Mouse (Mus musculus) heart, embryonic 15.5 days (tissue): ENCODE measurements around the gene 2210011C24Rik. TPM values are rescaled to one million over a fixed set of nuclear protein-coding genes. Genes with fewer than 3 reads are reported as not detected.
A peak's percentile ranks its signal among the peaks of the same experiment; 100 is the strongest.

Source experiments
- ATAC-seq: fragments of 200-750 bp; cut with Nextera tagmentation; replicated peaks from 2 replicates; pipeline ENCODE4 v1.8.0; 2017; ENCODE audit warnings: low read depth, moderate TSS enrichment; ENCODE audit not compliant: insufficient number of reproducible peaks, insufficient read depth, low FRiP score
- H3K27ac ChIP-seq: fragments of 300-500 bp; sonication (generic); 2 replicates; pipeline ENCODE4 v1.5.1; 2015; ENCODE audit warnings: mild to moderate bottlenecking, inconsistent platforms
- H3K27me3 ChIP-seq: fragments of 300-500 bp; sonication (generic); 2 replicates; pipeline ENCODE4 v1.6.1; 2015; ENCODE audit warnings: inconsistent platforms
- H3K36me3 ChIP-seq: fragments of 300-500 bp; sonication (generic); 2 replicates; pipeline ENCODE4 v1.6.1; 2015; ENCODE audit warnings: mild to moderate bottlenecking, inconsistent platforms
- H3K4me1 ChIP-seq: fragments of 300-500 bp; sonication (generic); replicated peaks from 2 replicates; pipeline ENCODE4 v1.6.1; 2015; ENCODE audit warnings: inconsistent platforms
- H3K4me2 ChIP-seq: fragments of 300-500 bp; sonication (generic); 2 replicates; pipeline ENCODE4 v1.6.1; 2015; ENCODE audit warnings: inconsistent platforms, mild to moderate bottlenecking, moderate library complexity
- H3K4me3 ChIP-seq: fragments of 300-500 bp; sonication (generic); 2 replicates; pipeline ENCODE4 v1.5.1; 2015; ENCODE audit warnings: mild to moderate bottlenecking, inconsistent platforms
- H3K9ac ChIP-seq: fragments of 300-500 bp; sonication (generic); 2 replicates; pipeline ENCODE4 v1.6.1; 2015; ENCODE audit warnings: mild to moderate bottlenecking, inconsistent platforms
- H3K9me3 ChIP-seq: fragments of 300-500 bp; sonication (generic); replicated peaks from 2 replicates; pipeline ENCODE4 v1.6.1; 2016; ENCODE audit warnings: inconsistent platforms
- WGBS: fragments of 180-500 bp; shearing (Covaris S2); methylation state at CpG from one replicate; pipeline ENCODE4 v1.1.7; 2015; ENCODE audit warnings: mixed read lengths; 5-methylcytosine and 5-hydroxymethylcytosine counted together
- polyA plus RNA-seq: library from polyadenylated mRNA; unstranded; fragments of >200 nt; fragmentation: Nextera tagmentation; extraction: Ambion mirVana; gene quantifications from 2 replicates; pipeline ENCODE4 v1.2.1, GENCODE M21; 2015

2210011C24Rik gene
- 0.31 and 0.57 TPM in 2 replicates for polyA plus RNA-seq

DNA sequence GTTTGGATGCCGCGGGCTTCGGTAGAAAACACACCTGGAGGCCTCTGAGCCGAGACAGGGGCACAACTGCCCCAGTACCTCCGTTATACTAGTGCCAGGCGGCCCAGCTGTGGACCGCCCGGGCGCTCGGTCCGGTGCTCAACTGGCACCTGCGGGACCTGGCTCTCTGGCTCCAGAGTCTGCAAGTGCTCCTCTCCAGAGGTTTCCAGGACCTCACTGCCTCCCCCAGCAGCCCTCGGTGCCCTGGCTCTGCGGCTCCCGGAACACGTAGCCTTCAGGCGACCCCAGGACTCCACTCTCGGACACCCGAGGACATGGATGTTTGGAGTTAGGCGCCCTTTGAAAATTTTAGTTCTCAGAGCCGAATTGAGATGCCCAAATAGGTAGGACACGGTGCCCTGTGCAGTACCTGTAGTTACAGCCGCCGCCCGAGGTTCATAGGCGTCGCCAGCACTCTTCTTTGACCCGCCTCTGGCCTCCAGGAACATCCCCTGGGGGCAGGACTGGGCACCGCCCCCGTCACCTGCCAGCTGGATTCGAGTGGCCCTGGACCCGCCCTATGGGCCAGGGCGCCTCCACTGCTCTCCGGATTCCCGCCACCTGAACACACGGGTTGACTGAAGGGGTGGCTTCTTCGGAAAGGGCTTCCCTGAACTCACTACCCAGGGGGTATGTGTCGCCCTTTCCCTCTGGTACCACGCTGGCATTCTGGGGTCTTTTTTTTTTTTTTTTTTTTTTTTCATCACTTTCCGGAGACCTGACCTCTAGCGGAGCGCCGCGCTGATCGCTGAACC, at the start of gene 2210011C24Rik:
2210011C24Rik (minus strand) TSS at position 467 of the 794 bp plus-strand sequence.
- WGBS, result 1% methylated on average over 45 of the region's 45 CpGs
- Histone ChIP-seq H3K9ac (peak within 1 kb of the TSS; percentile 61), H3K36me3 (no peaks in the 10 kb centered on the region), H3K27me3 (peaks cover 40% of the 10 kb centered on the region), H3K4me1 (peaks cover 28% of the 10 kb centered on the region), H3K4me2 (peak within 1 kb of the TSS; percentile 100), H3K9me3 (no peaks in the 10 kb centered on the region), H3K4me3 (peak within 1 kb of the TSS; percentile 62), H3K27ac (no peak within 1 kb of the TSS)
- ATAC-seq, result no peak

DNA sequence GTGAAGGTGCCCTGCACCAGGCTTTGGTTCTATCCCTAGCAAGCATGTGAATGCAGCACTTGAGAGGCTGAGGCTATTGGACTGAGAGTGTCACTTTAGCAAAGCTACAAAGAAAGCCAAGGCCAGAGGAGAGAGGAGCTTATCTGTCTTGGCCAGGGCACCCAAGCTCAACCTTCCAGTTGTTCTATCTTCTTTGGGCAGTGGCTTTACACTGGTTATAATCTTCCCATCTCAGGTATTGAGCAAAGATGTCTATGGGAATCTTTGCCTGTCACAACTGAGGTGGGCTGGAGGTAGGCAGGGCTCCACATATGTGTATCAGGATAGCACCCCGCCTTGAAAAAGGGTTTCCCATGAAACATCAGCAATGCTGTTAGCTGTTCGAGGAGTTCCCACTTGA, 48.3 kb upstream of the 2210011C24Rik start:
- 80% methylated on average over 2 of the region's 2 CpGs for WGBS
- no peaks in the 10 kb centered on the region for H3K36me3 ChIP-seq
- H3K4me3 ChIP-seq, result no peak overlapping the region
- H3K9me3 ChIP-seq, result no peaks in the 10 kb centered on the region
- no peak overlapping the region for H3K27ac ChIP-seq
- no peaks in the 10 kb centered on the region for H3K4me1 ChIP-seq
- no peak overlapping the region for H3K9ac ChIP-seq
- H3K27me3 ChIP-seq, result 0 out of 2 replicates have a peak, but pooled peaks cover 3% of the 10 kb centered on the region
- H3K4me2 ChIP-seq, result no peak overlapping the region
- ATAC-seq, result no peak

DNA sequence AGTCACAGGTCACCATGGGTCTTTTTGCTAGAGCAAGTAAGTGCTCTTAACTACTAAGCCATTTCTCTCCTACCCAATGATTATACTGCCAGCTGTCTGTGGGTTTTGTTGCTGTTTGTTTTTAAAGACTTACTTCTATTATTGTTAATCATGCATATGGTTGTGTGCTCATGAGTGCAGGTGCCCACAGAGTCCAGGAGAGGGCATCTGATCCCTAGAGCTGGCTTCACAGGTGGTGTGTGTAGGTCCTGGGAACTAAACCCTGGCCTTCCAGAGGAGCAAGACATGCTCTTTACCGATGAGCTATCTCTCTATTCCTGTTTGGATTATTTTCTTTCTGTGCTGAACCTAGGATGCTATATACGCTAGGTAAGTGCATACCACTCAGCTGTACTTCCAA, 47.3 kb upstream of the 2210011C24Rik start:
- no peaks in the 10 kb centered on the region for H3K9me3 ChIP-seq
- no peaks in the 10 kb centered on the region for H3K36me3 ChIP-seq
- WGBS, result 89% methylated on average over 2 of the region's 2 CpGs
- H3K27me3 ChIP-seq, result 0 out of 2 replicates have a peak, but pooled peaks cover 3% of the 10 kb centered on the region
- H3K9ac ChIP-seq, result no peak overlapping the region
- no peak overlapping the region for H3K4me3 ChIP-seq
- no peak overlapping the region for H3K27ac ChIP-seq
- ATAC-seq, result no peak
- H3K4me1 ChIP-seq, result no peaks in the 10 kb centered on the region
- no peak overlapping the region for H3K4me2 ChIP-seq

DNA sequence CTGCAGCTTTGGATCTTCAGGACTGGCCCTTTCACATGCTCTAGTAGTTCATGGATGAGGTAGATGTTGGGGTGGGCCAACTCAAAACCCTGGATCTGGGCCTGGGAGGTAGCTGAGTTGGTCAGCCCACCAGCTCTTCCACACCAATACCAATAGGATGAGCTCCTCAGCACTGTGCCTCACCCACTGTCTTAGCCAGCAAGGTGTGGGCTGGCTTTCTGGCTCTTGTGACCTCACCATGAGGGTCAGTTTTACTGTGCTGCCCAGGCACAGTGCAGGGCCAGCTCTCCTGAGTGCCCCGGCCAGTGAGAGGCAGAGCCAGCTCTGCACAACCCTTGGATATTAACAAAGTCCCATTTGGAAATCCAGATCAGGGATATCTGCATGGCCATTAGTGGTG, 45.9 kb upstream of the 2210011C24Rik start:
- no peaks in the 10 kb centered on the region for H3K36me3 ChIP-seq
- H3K9ac ChIP-seq, result no peak overlapping the region
- no peak overlapping the region for H3K27ac ChIP-seq
- no peak for ATAC-seq
- no peaks in the 10 kb centered on the region for H3K9me3 ChIP-seq
- 84% methylated on average over 1 of the region's 1 CpGs for WGBS
- H3K27me3 ChIP-seq, result 0 out of 2 replicates have a peak, but pooled peaks cover 3% of the 10 kb centered on the region
- H3K4me1 ChIP-seq, result peaks cover 1% of the 10 kb centered on the region
- H3K4me2 ChIP-seq, result no peak overlapping the region
- H3K4me3 ChIP-seq, result no peak overlapping the region

DNA sequence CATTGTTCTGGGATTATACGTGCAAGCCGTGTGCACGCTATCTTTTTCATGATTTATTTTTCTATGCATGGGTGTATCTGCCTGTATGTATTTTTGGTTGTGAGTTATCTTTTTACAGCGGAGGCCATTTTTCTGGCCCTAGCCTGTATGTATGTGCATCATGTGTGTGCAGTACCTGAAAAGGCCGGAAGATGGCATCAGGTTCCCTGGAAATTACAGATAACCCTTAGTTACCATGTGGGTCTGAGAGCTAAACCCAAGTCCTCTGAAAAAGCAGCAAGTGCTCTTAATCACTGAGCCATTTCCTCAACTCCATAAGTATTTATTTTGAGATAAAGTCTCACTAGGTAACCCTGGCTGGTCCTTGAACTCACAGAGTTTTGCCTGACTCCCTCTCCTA, 41.3 kb upstream of the 2210011C24Rik start:
- H3K27ac ChIP-seq, result peak overlapping the region; percentile 36; the same call in 1 of the 2 replicates
- WGBS, result 86% methylated on average over 5 of the region's 5 CpGs

DNA sequence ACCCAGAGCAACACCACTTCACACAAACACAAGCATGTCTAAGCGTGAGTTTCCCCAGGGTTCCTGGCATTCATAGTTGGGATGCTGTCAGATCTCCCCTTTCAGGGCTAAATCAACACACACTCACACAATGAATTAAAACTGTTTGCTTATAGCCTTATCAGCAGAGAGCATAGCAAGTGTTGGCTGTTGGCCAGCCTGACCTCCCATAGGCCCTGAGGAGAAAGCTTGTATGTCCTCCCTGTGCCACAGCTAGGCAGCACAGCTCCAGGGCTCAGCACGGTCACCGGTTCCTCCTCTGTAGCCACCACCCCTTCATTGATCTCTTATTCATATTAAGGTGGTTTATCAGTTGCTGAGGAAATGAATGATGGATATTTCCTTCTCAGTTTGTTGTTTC, 40.8 kb upstream of the 2210011C24Rik start:
- Histone ChIP-seq H3K4me3 (no peak overlapping the region), H3K9ac (no peak overlapping the region), H3K36me3 (no peaks in the 10 kb centered on the region), H3K4me2 (no peak overlapping the region), H3K4me1 (peaks cover 8% of the 10 kb centered on the region), H3K9me3 (no peaks in the 10 kb centered on the region), H3K27me3 (0 out of 2 replicates have a peak, but pooled peaks cover 3% of the 10 kb centered on the region), H3K27ac (peak overlapping the region; percentile 36)
- 16% methylated on average over 3 of the region's 3 CpGs for WGBS
- peak; percentile 83 for ATAC-seq

More for the DNA sequence above, 41.3 kb upstream of the 2210011C24Rik start:
- no peaks in the 10 kb centered on the region for H3K9me3 ChIP-seq
- H3K4me3 ChIP-seq, result no peak overlapping the region
- peaks cover 8% of the 10 kb centered on the region for H3K4me1 ChIP-seq
- H3K9ac ChIP-seq, result no peak overlapping the region
- 0 out of 2 replicates have a peak, but pooled peaks cover 3% of the 10 kb centered on the region for H3K27me3 ChIP-seq
- no peak for ATAC-seq
- H3K4me2 ChIP-seq, result no peak overlapping the region
- no peaks in the 10 kb centered on the region for H3K36me3 ChIP-seq

DNA sequence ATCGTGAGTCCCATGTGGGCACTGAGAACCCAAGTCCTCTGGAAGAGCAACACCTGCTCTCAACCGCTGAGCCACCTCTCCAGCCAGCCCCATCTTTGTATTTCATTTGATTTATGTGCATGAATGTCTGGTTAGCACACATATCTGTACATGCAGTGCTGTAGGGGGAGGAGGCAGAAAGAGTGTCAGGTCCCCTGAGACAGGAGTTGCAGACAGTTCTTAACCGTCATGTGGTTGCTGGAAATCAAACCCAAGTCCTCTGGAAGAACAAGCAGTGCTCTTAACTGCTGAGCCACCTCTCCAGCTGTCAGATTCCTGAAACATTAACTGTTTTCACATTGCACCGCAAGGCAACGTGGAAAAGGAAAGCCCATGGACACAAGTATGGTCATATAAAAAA, 36.2 kb upstream of the 2210011C24Rik start:
- Histone ChIP-seq H3K36me3 (no peaks in the 10 kb centered on the region), H3K9me3 (no peaks in the 10 kb centered on the region), H3K4me3 (no peak overlapping the region), H3K4me2 (no peak overlapping the region), H3K4me1 (peaks cover 14% of the 10 kb centered on the region), H3K9ac (no peak overlapping the region), H3K27ac (no peak overlapping the region), H3K27me3 (peaks cover 28% of the 10 kb centered on the region)
- WGBS, result 65% methylated on average over 5 of the region's 5 CpGs
- no peak for ATAC-seq

DNA sequence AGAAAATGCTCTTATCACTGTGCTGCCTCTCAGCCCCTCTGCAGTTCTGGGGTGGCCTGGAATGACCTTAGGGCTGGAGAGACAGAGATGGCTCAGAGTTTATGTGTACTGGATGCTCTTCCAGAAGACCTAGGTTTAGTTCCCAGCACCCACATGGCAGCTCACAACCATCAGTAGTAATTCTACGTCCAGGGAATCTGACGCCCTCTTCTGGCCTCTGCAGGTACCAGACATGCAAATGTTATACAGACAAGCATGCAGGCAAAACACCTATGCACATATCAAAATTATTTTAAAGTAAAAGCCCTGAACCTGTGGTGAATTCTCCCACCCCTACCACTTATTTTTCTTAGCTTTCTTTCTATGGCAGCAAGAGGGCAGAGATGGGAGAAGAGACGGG, 34.5 kb upstream of the 2210011C24Rik start:
- no peak overlapping the region for H3K4me3 ChIP-seq
- no peak overlapping the region for H3K4me2 ChIP-seq
- H3K36me3 ChIP-seq, result no peaks in the 10 kb centered on the region
- peaks cover 35% of the 10 kb centered on the region for H3K27me3 ChIP-seq
- ATAC-seq, result no peak
- no peak overlapping the region for H3K27ac ChIP-seq
- WGBS, result 73% methylated on average over 3 of the region's 3 CpGs
- peaks cover 17% of the 10 kb centered on the region for H3K4me1 ChIP-seq
- no peak overlapping the region for H3K9ac ChIP-seq
- no peaks in the 10 kb centered on the region for H3K9me3 ChIP-seq

DNA sequence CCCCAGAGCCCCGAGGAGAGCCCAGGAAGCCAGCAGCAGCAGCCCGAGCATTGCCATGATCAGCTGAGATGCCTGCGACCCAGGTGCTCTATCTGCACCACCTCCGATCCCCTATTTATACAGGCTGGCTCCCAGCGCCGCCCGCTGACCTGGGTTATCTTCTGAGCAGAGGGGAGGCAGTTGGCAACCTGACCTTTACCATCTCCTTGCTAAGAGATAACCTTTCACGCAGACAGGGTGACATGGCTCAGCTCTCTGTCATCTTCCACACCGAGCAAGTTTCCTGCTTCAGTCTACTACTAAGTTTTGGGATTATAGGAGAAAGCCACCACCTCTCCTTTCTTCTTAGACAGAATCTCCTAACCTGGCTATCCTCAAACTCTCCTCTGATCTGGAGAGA, 32.9 kb upstream of the 2210011C24Rik start, which contains the start of gene Rln3:
Rln3 (minus strand) TSS at position 101 of the 400 bp plus-strand sequence.
- Histone ChIP-seq H3K4me2 (peak within 1 kb of the TSS; percentile 35), H3K27ac (no peak within 1 kb of the TSS), H3K9me3 (no peaks in the 10 kb centered on the region), H3K27me3 (peaks cover 35% of the 10 kb centered on the region), H3K9ac (no peak within 1 kb of the TSS), H3K36me3 (no peaks in the 10 kb centered on the region), H3K4me1 (peaks cover 17% of the 10 kb centered on the region), H3K4me3 (peak within 1 kb of the TSS; percentile 4; the same call in 1 of the 2 replicates)
- ATAC-seq, result no peak
- 6% methylated on average over 9 of the region's 9 CpGs for WGBS

DNA sequence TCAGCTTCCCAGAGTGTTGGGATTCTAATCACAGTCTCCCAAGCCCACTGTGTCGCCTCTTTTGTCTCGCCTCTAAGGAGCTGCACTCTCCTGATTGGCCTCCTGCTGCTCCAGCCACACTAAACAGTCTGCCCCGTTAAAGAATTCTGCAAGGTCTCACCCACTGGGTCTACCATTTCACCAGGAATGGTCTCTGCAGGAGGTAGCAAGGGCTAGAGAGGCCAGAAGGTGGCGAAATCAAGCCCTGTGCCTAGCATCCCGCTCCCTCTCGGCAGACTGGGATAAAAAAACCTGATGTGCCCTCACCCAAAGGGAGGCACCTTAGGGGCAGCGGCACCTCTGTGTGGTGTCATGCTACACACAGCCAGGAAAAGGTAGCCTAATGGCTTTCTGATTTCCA, 32.1 kb upstream of the 2210011C24Rik start:
- no peak overlapping the region for H3K27ac ChIP-seq
- no peak overlapping the region for H3K4me3 ChIP-seq
- no peaks in the 10 kb centered on the region for H3K9me3 ChIP-seq
- peaks cover 21% of the 10 kb centered on the region for H3K4me1 ChIP-seq
- ATAC-seq, result no peak
- peaks cover 35% of the 10 kb centered on the region for H3K27me3 ChIP-seq
- H3K36me3 ChIP-seq, result no peaks in the 10 kb centered on the region
- H3K9ac ChIP-seq, result no peak overlapping the region
- no peak overlapping the region; the same call in 1 of the 2 replicates for H3K4me2 ChIP-seq
- 8% methylated on average over 7 of the region's 7 CpGs for WGBS

DNA sequence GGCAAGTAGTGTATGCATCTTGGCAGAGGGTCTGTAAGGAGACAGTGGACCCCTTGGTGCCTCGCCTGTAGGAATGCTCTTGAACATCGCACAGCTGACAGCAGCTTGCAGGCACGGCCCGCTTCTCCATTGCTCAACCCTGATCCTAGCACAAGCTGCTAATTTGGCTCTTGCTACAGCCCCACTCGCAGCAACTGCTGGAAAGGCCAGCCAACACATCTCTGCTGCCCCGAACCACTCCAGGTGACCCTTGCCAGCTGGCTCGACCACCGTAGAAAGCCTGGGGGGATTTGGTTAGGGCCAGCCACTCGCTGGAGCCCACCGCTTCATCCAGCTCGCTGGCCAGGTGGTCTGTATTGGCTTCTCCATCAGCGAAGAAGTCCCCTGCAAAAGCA, 31.0 kb upstream of the 2210011C24Rik start:
- H3K27ac ChIP-seq, result no peak overlapping the region
- peak overlapping the region; percentile 56 for H3K4me3 ChIP-seq
- H3K4me1 ChIP-seq, result peaks cover 24% of the 10 kb centered on the region
- H3K27me3 ChIP-seq, result peaks cover 35% of the 10 kb centered on the region
- no peak for ATAC-seq
- peak overlapping the region; percentile 58 for H3K9ac ChIP-seq
- peak overlapping the region; percentile 89 for H3K4me2 ChIP-seq
- 41% methylated on average over 12 of the region's 12 CpGs for WGBS
- no peaks in the 10 kb centered on the region for H3K9me3 ChIP-seq
- no peaks in the 10 kb centered on the region for H3K36me3 ChIP-seq
